Mouse (Mus musculus) limb, embryonic 11.5 days (tissue): ENCODE results near the gene Nthl1. TPM values are rescaled to one million over a fixed set of nuclear protein-coding genes. Genes with fewer than 3 reads are reported as not detected.
A peak's percentile ranks its signal among the peaks of the same experiment; 100 is the strongest.
"Not testable (repeated sequence)": the region's sequence is repeated elsewhere in the genome, so short reads cannot be mapped to it uniquely, and the experiment has no call there.

Experiments
- ATAC-seq: fragments of 200-750 bp; cut with Nextera tagmentation; 2 replicates; pipeline ENCODE4 v1.8.0; 2017; ENCODE audit warnings: low read depth; ENCODE audit not compliant: insufficient number of reproducible peaks, low FRiP score, low TSS enrichment
- DNase-seq: peaks from one replicate; pipeline ENCODE4 v3.0.0-alpha.2; 2015; ENCODE audit warnings: low spot score
- H3K27ac ChIP-seq: fragments of 300-500 bp; sonication (generic); replicated peaks from 2 replicates; pipeline ENCODE4 v1.5.1; 2014; ENCODE audit warnings: low read depth, mild to moderate bottlenecking, low read length
- H3K27me3 ChIP-seq: fragments of 300-500 bp; sonication (generic); 2 replicates; pipeline ENCODE4 v1.6.1; 2014; ENCODE audit warnings: mild to moderate bottlenecking, low read length, mixed read lengths; ENCODE audit not compliant: control insufficient read depth, insufficient read depth
- H3K36me3 ChIP-seq: fragments of 300-500 bp; sonication (generic); 2 replicates; pipeline ENCODE4 v1.6.1; 2014; ENCODE audit warnings: mild to moderate bottlenecking, low read length, moderate library complexity, mixed read lengths; ENCODE audit not compliant: control insufficient read depth, insufficient read depth
- H3K4me1 ChIP-seq: fragments of 300-500 bp; sonication (generic); 2 replicates; pipeline ENCODE4 v1.6.1; 2014; ENCODE audit warnings: low read length, mixed read lengths; ENCODE audit not compliant: control insufficient read depth, insufficient read depth
- H3K4me2 ChIP-seq: fragments of 300-500 bp; sonication (generic); 2 replicates; pipeline ENCODE4 v1.6.1; 2014; ENCODE audit warnings: low read depth, mild to moderate bottlenecking, moderate library complexity; ENCODE audit not compliant: severe bottlenecking
- H3K4me3 ChIP-seq: fragments of 300-500 bp; sonication (generic); 2 replicates; pipeline ENCODE4 v1.5.1; 2014; ENCODE audit warnings: low read depth, low read length
- H3K9ac ChIP-seq: fragments of 300-500 bp; sonication (generic); 2 replicates; pipeline ENCODE4 v1.6.1; 2014; ENCODE audit warnings: mild to moderate bottlenecking, low read length
- H3K9me3 ChIP-seq: fragments of 300-500 bp; sonication (generic); 2 replicates; pipeline ENCODE4 v1.6.1; 2016; ENCODE audit warnings: low read length; ENCODE audit not compliant: control insufficient read depth
- WGBS: fragments of 180-500 bp; shearing (Covaris S2); extraction: QIAGEN DNeasy Blood & Tissue Kit; methylation state at CpG from one replicate; pipeline ENCODE4 v1.1.7; 2014; 5-methylcytosine and 5-hydroxymethylcytosine counted together
- polyA plus RNA-seq: library from polyadenylated mRNA; unstranded; fragments of >200 nt; fragmentation: Nextera tagmentation; extraction: Ambion mirVana; gene quantifications from 2 replicates; pipeline ENCODE4 v1.2.1, GENCODE M21; 2014

The Nthl1 gene
- polyA plus RNA-seq, 1 experiment from 2014 or later = 19.5 TPM

DNA sequence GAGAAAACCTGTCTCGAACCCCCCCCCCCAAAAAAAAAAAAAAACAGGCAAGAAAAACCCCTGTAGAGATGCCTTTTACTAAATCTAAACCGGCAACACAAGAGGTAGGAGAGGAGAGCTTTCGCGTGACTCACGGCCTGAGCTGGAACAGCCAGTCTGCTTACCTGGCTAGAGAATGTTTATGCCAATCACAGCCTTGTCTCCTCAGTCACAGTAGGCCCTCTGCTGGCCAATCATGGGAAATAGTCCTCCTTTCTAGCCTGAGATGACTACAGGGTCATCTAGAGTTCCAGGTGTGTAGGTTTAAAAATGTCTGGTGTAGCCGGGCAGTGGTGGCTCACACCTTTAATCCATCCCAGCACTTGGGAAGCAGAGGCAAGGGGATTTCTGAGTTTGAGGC lies 34.9 kb downstream of the Nthl1 start:
- Histone ChIP-seq H3K9ac (no peak overlapping the region), H3K27ac (no peak overlapping the region), H3K27me3 (no peaks in the 10 kb centered on the region), H3K9me3 (no peaks in the 10 kb centered on the region), H3K4me3 (no peak overlapping the region), H3K4me2 (no peak overlapping the region), H3K4me1 (peaks cover 21% of the 10 kb centered on the region), H3K36me3 (no peaks in the 10 kb centered on the region)
- WGBS = 26% methylated on average over 6 of the region's 6 CpGs
- ATAC-seq (no peak), DNase-seq (peak; percentile 71)

DNA sequence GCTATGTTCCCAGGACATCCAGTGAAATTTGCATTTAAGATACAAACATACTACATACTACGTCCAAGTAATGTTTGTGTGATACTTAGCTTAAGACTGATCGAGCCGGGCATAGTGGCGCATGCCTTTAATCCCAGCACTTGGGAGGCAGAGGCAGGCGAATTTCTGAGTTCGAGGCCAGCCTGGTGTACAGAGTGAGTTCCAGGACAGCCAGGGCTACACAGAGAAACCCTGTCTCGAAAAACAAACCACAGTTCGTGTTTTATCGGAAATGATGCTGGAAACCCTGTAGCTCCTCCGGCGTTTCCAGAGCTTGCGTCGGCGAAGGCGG lies 36.7 kb downstream of the Nthl1 start:
- H3K27ac ChIP-seq, H3K36me3 ChIP-seq, H3K9me3 ChIP-seq, ATAC-seq, H3K27me3 ChIP-seq, DNase-seq: not testable (repeated sequence)
- peak overlapping the region; percentile 96; the same call in 1 of the 2 replicates for H3K9ac ChIP-seq
- H3K4me1 ChIP-seq = peaks cover 23% of the 10 kb centered on the region
- H3K4me3 ChIP-seq = peak overlapping the region; percentile 97
- 10% methylated on average over 15 of the region's 15 CpGs for WGBS
- peak overlapping the region; percentile 56 for H3K4me2 ChIP-seq

GRCm38 (mm10) chr17:24669545-24670245 lies 37.2 kb downstream of the Nthl1 start, which contains the start of gene Zfp598:
Gene Zfp598 (plus strand): TSS chr17:24669687.
- H3K27me3 ChIP-seq = no peaks in the 10 kb centered on the region
- under 1% methylated on average over 67 of the region's 80 CpGs for WGBS
- H3K4me1 ChIP-seq = peaks cover 23% of the 10 kb centered on the region
- peak within 1 kb of the TSS; percentile 96 for H3K9ac ChIP-seq
- ATAC-seq (peak; percentile 96), DNase-seq (peak; percentile 94)
- no peaks in the 10 kb centered on the region for H3K9me3 ChIP-seq
- no peaks in the 10 kb centered on the region for H3K36me3 ChIP-seq
- H3K27ac ChIP-seq = peak within 1 kb of the TSS; percentile 72
- H3K4me3 ChIP-seq = peak within 1 kb of the TSS; percentile 97
- H3K4me2 ChIP-seq = peak within 1 kb of the TSS; percentile 56

- Histone ChIP-seq H3K9me3 (no peaks in the 10 kb centered on the region), H3K27me3 (no peaks in the 10 kb centered on the region), H3K27ac (peak overlapping the region; percentile 72; the same call in 1 of the 2 replicates), H3K4me1 (peaks cover 23% of the 10 kb centered on the region), H3K4me3 (peak overlapping the region; percentile 97), H3K9ac (peak overlapping the region; percentile 96), H3K4me2 (peak overlapping the region; percentile 56), H3K36me3 (no peaks in the 10 kb centered on the region)
- WGBS = 11% methylated on average over 8 of the region's 8 CpGs
- ATAC-seq (no peak), DNase-seq (no peak)
These were observed 37.9 kb downstream of the Nthl1 start for GRCm38 (mm10) chr17:24670246-24670844.

- no peaks in the 10 kb centered on the region for H3K9me3 ChIP-seq
- H3K9ac ChIP-seq = no peak overlapping the region
- H3K4me3 ChIP-seq = no peak overlapping the region
- no peak for ATAC-seq
- DNase-seq = no peak
- H3K27me3 ChIP-seq = no peaks in the 10 kb centered on the region
- H3K4me2 ChIP-seq = peak overlapping the region; percentile 56; the same call in 1 of the 2 replicates
- no peak overlapping the region for H3K27ac ChIP-seq
- WGBS = 72% methylated on average over 5 of the region's 5 CpGs
- no peaks in the 10 kb centered on the region for H3K36me3 ChIP-seq
- peaks cover 23% of the 10 kb centered on the region for H3K4me1 ChIP-seq
These were observed 38.9 kb downstream of the Nthl1 start for GRCm38 (mm10) chr17:24671346-24671745.

- Histone ChIP-seq H3K4me1 (peaks cover 23% of the 10 kb centered on the region), H3K36me3 (no peaks in the 10 kb centered on the region), H3K27ac (no peak overlapping the region), H3K4me2 (peak overlapping the region; percentile 22; the same call in 1 of the 2 replicates), H3K27me3 (no peaks in the 10 kb centered on the region), H3K9ac (peak overlapping the region; percentile 9; the same call in 1 of the 2 replicates), H3K4me3 (no peak overlapping the region), H3K9me3 (no peaks in the 10 kb centered on the region)
- DNase-seq (no peak), ATAC-seq (no peak)
- 30% methylated on average over 5 of the region's 5 CpGs for WGBS
These were observed 39.7 kb downstream of the Nthl1 start for GRCm38 (mm10) chr17:24672141-24672540.

DNA sequence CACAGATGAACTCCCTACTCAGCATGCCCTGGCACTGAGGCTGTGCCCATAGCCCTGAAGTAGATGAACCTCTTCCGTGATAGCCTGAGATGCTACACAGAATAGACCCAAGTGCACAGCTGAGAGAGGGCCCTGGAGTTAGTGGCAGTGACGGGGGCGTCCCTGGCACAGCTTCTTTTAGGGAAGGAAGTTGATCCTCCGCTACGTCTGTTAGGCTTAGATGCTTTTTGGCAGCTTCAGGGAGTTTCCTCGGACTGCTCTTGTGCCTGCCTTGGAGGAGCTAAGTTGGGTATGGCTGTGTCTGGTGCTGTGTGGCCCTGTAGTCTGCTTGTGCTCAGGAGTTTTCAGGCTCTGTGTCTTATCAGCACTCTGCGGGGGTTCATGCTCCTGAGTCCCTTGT lies 41.8 kb downstream of the Nthl1 start:
- Histone ChIP-seq H3K27ac (no peak overlapping the region), H3K9ac (no peak overlapping the region), H3K4me1 (peaks cover 23% of the 10 kb centered on the region), H3K36me3 (peaks cover 17% of the 10 kb centered on the region), H3K4me3 (no peak overlapping the region), H3K27me3 (no peaks in the 10 kb centered on the region), H3K9me3 (no peaks in the 10 kb centered on the region), H3K4me2 (no peak overlapping the region)
- WGBS = 85% methylated on average over 7 of the region's 7 CpGs
- ATAC-seq = no peak
- no peak for DNase-seq

- H3K27me3 ChIP-seq = no peaks in the 10 kb centered on the region
- H3K4me3 ChIP-seq = no peak overlapping the region
- peaks cover 31% of the 10 kb centered on the region for H3K36me3 ChIP-seq
- H3K27ac ChIP-seq = no peak overlapping the region
- peaks cover 14% of the 10 kb centered on the region for H3K4me1 ChIP-seq
- DNase-seq = peak; percentile 84
- H3K9ac ChIP-seq = no peak overlapping the region
- ATAC-seq = no peak
- 61% methylated on average over 2 of the region's 2 CpGs for WGBS
- H3K4me2 ChIP-seq = no peak overlapping the region
- no peaks in the 10 kb centered on the region for H3K9me3 ChIP-seq
These were observed 43.7 kb downstream of the Nthl1 start for GRCm38 (mm10) chr17:24676187-24676586.
